Mouse (Mus musculus): ENCODE measurements around the gene Ifi47.
A peak's percentile ranks its signal among the peaks of the same experiment; 100 is the strongest.

Ifi47 gene

GRCm38 (mm10) chr11:49089735-49090507 lies 13.5 kb downstream of the Ifi47 start:
- DNase-seq (ENCODE audit: low spot score in 2 of 2), result no peak

- no peak for DNase-seq (ENCODE audit: low spot score in 2 of 2)
Measured at GRCm38 (mm10) chr11:49090551-49090950, 14.2 kb downstream of the Ifi47 start.

- no peak for DNase-seq (ENCODE audit: low spot score in 2 of 2)
Measured at GRCm38 (mm10) chr11:49091171-49091570, 14.8 kb downstream of the Ifi47 start.

- DNase-seq (ENCODE audit: low spot score in 2 of 2), result no peak
Measured at GRCm38 (mm10) chr11:49092053-49092586, 15.7 kb downstream of the Ifi47 start.

- no peak for DNase-seq (ENCODE audit: low spot score in 2 of 2)
Measured at GRCm38 (mm10) chr11:49092786-49093185, 16.4 kb downstream of the Ifi47 start.

- no peak for DNase-seq (ENCODE audit: low spot score in 2 of 2)
Measured at GRCm38 (mm10) chr11:49093861-49094660, 17.7 kb downstream of the Ifi47 start.

- DNase-seq (ENCODE audit: low spot score in 2 of 2), result no peak
Measured at GRCm38 (mm10) chr11:49095367-49095766, 19.0 kb downstream of the Ifi47 start.

GRCm38 (mm10) chr11:49100409-49100808 lies 24.0 kb downstream of the Ifi47 start:
- DNase-seq (ENCODE audit: low spot score in 2 of 2), result no peak

GRCm38 (mm10) chr11:49101500-49101899 lies 25.1 kb downstream of the Ifi47 start:
- DNase-seq (ENCODE audit: low spot score in 2 of 2), result no peak

GRCm38 (mm10) chr11:49103047-49103693 lies 26.8 kb downstream of the Ifi47 start:
- DNase-seq (ENCODE audit: low spot score in 2 of 2), result peak; percentile 67 to 74

GRCm38 (mm10) chr11:49105752-49106151 lies 29.4 kb downstream of the Ifi47 start:
- no peak for DNase-seq (ENCODE audit: low spot score in 2 of 2)

GRCm38 (mm10) chr11:49107650-49108537 lies 31.5 kb downstream of the Ifi47 start:
- no peak for DNase-seq (ENCODE audit: low spot score in 2 of 2)

- DNase-seq (ENCODE audit: low spot score in 2 of 2), result no peak
Measured at GRCm38 (mm10) chr11:49108833-49109232, 32.4 kb downstream of the Ifi47 start.

- no peak for DNase-seq (ENCODE audit: low spot score in 2 of 2)
Measured at GRCm38 (mm10) chr11:49111000-49111399, 34.6 kb downstream of the Ifi47 start.

GRCm38 (mm10) chr11:49112624-49113219 lies 36.3 kb downstream of the Ifi47 start:
- DNase-seq (ENCODE audit: low spot score in 2 of 2), result no peak

GRCm38 (mm10) chr11:49114158-49114557 lies 37.8 kb downstream of the Ifi47 start:
- no peak for DNase-seq (ENCODE audit: low spot score in 2 of 2)

GRCm38 (mm10) chr11:49114774-49115173 lies 38.4 kb downstream of the Ifi47 start, which contains the start of gene Olfr1396:
Olfr1396 (minus strand) TSS chr11:49114874.
- DNase-seq (ENCODE audit: low spot score in 2 of 2), result no peak

GRCm38 (mm10) chr11:49119635-49120034 lies 43.2 kb downstream of the Ifi47 start:
- no peak for DNase-seq (ENCODE audit: low spot score in 2 of 2)

GRCm38 (mm10) chr11:49124169-49124568 lies 47.8 kb downstream of the Ifi47 start:
- no peak for DNase-seq (ENCODE audit: low spot score in 2 of 2)

- DNase-seq (ENCODE audit: low spot score in 2 of 2), result no peak
Measured at GRCm38 (mm10) chr11:49141974-49142373, 65.6 kb downstream of the Ifi47 start, which contains the start of gene Olfr1395. Olfr1395 (plus strand) TSS chr11:49142274.
